Mouse (Mus musculus): ENCODE results near the gene Nos3. TPM values are rescaled to one million over a fixed set of nuclear protein-coding genes. Genes with fewer than 3 reads are reported as not detected.

The Nos3 gene
- polyA plus RNA-seq, 1 experiment from 2014 or later: 9.8 TPM

DNA sequence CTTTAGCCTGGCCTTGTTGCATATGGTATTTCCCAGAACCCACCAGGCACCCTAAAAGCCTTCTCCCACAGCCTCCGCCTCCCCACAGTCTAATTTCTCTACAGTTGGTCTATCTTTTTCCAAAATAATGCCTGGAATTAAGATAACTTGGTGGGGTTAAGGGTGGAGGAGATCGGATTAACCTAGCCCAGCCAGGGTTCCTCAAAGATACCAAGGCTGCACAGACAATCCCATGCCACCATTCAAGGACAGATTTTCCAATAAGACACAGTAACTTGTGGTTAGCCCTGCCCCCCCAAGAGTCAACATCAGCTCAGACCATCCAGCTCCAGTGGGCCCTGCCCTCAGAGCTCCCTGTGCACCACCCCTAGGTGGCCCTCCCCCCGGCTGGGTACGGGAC, 15.9 kb downstream of the Nos3 start:
- 95% methylated on average over 4 of the region's 4 CpGs for WGBS

GRCm38 (mm10) chr5:24381486-24381885, 16.9 kb downstream of the Nos3 start:
- Histone ChIP-seq H3K27me3 (peaks cover 22% of the 10 kb centered on the region), H3K27ac (no peak overlapping the region), H3K4me1 (replicated peaks) (peaks cover 24% of the 10 kb centered on the region), H3K9me3 (no peaks in the 10 kb centered on the region), H3K36me3 (no peaks in the 10 kb centered on the region), H3K4me2 (no peak overlapping the region), H3K9ac (no peak overlapping the region), H3K4me3 (no peak overlapping the region)
- ATAC-seq (ENCODE audit: low FRiP score): no peak
- 78% methylated on average over 6 of the region's 6 CpGs for WGBS

More for the DNA sequence above, 15.9 kb downstream of the Nos3 start:
- Histone ChIP-seq H3K9me3 (no peaks in the 10 kb centered on the region), H3K27me3 (peaks cover 12% of the 10 kb centered on the region), H3K9ac (no peak overlapping the region), H3K27ac (no peak overlapping the region), H3K36me3 (no peaks in the 10 kb centered on the region), H3K4me2 (no peak overlapping the region), H3K4me1 (replicated peaks) (peaks cover 24% of the 10 kb centered on the region), H3K4me3 (no peak overlapping the region)
- ATAC-seq (ENCODE audit: low FRiP score): no peak

DNA sequence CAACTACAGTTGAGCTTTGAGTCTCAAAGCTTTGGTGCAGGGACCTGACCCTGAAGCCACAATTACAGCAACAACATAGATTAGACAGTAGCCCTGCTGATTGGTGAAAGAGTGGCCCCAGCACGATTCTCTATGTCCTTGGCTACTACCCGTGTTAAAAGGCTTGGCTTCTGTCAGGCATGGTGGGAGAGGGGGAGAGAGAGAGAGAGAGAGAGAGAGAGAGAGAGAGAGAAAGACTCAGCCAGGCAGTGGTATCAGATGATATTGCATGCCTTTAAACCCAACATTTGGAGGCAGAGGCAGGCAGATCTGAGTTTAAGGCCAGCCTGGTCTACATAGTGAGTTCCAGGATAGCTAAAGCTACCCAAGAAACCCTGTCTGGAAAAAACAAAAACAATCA, 17.4 kb downstream of the Nos3 start:
- H3K27me3 ChIP-seq: peaks cover 27% of the 10 kb centered on the region
- no peak overlapping the region for H3K4me2 ChIP-seq
- H3K27ac ChIP-seq: no peak overlapping the region
- H3K9me3 ChIP-seq: no peaks in the 10 kb centered on the region
- peaks cover 26% of the 10 kb centered on the region for H3K4me1 ChIP-seq (replicated peaks)
- WGBS: 64% methylated on average over 2 of the region's 2 CpGs
- H3K4me3 ChIP-seq: no peak overlapping the region
- ATAC-seq (ENCODE audit: low FRiP score): no peak
- H3K36me3 ChIP-seq: no peaks in the 10 kb centered on the region
- H3K9ac ChIP-seq: no peak overlapping the region

DNA sequence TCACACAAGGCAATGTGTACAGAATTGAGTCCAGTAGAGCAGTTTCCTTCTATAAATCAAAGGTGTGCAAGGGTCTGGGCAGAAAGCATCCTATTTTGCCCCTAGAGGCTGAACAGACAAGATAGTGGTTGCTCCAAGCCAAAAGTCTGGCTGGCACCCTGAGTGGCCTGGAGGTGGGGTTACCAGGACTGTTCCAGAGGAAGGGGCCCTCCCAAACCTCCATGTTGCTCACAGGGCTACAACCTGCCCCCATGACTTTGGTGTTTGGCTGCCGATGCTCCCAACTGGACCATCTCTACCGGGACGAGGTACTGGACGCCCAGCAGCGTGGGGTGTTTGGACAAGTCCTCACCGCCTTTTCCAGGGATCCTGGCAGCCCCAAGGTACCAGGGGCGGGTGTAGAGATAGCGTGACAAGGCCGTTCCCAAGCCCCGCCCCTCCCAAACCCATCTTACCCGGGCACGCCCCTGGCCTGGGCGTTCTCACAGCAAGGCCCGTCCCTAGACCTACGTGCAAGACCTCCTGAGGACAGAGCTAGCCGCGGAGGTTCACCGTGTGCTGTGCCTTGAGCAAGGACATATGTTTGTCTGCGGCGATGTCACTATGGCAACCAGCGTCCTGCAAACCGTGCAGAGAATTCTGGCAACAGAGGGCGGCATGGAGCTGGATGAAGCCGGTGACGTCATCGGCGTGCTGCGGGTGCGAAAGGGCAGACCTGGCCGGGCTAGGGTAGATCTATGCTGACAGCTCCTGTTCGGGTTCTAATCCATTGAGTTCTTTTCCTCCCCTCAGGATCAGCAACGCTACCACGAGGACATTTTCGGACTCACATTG, 18.6 kb downstream of the Nos3 start:
- Histone ChIP-seq H3K36me3 (no peaks in the 10 kb centered on the region), H3K4me2 (peak overlapping the region; percentile 64), H3K27me3 (peaks cover 39% of the 10 kb centered on the region), H3K9ac (peak overlapping the region; percentile 75), H3K4me3 (peak overlapping the region; percentile 46), H3K4me1 (replicated peaks) (peaks cover 38% of the 10 kb centered on the region), H3K27ac (peak overlapping the region; percentile 71), H3K9me3 (no peaks in the 10 kb centered on the region)
- ATAC-seq (ENCODE audit: low FRiP score): peak; percentile 89
- WGBS: under 1% methylated on average over 34 of the region's 34 CpGs

GRCm38 (mm10) chr5:24384407-24384806, 19.8 kb downstream of the Nos3 start:
- ATAC-seq (ENCODE audit: low FRiP score): no peak
- H3K36me3 ChIP-seq: no peaks in the 10 kb centered on the region
- no peak overlapping the region for H3K27ac ChIP-seq
- no peak overlapping the region for H3K9ac ChIP-seq
- H3K4me3 ChIP-seq: no peak overlapping the region
- 70% methylated on average over 6 of the region's 6 CpGs for WGBS
- H3K9me3 ChIP-seq: no peaks in the 10 kb centered on the region
- H3K4me2 ChIP-seq: no peak overlapping the region
- peaks cover 44% of the 10 kb centered on the region for H3K4me1 ChIP-seq (replicated peaks)
- peaks cover 51% of the 10 kb centered on the region for H3K27me3 ChIP-seq

- Histone ChIP-seq H3K4me3 (no peak overlapping the region), H3K9ac (no peak overlapping the region), H3K4me2 (no peak overlapping the region), H3K27me3 (peaks cover 60% of the 10 kb centered on the region), H3K4me1 (replicated peaks) (peaks cover 41% of the 10 kb centered on the region), H3K9me3 (no peaks in the 10 kb centered on the region), H3K27ac (no peak overlapping the region), H3K36me3 (no peaks in the 10 kb centered on the region)
- 93% methylated on average over 5 of the region's 5 CpGs for WGBS
- ATAC-seq (ENCODE audit: low FRiP score): no peak
Measured at GRCm38 (mm10) chr5:24385374-24385773, 20.8 kb downstream of the Nos3 start.

- ATAC-seq (ENCODE audit: low FRiP score): no peak
- no peak overlapping the region for H3K4me2 ChIP-seq
- H3K36me3 ChIP-seq: no peaks in the 10 kb centered on the region
- 81% methylated on average over 10 of the region's 10 CpGs for WGBS
- no peak overlapping the region for H3K27ac ChIP-seq
- no peak overlapping the region for H3K4me3 ChIP-seq
- peaks cover 66% of the 10 kb centered on the region for H3K27me3 ChIP-seq
- H3K4me1 ChIP-seq (replicated peaks): peaks cover 41% of the 10 kb centered on the region
- no peak overlapping the region for H3K9ac ChIP-seq
- H3K9me3 ChIP-seq: no peaks in the 10 kb centered on the region
Measured at GRCm38 (mm10) chr5:24385887-24386550, 21.4 kb downstream of the Nos3 start.

DNA sequence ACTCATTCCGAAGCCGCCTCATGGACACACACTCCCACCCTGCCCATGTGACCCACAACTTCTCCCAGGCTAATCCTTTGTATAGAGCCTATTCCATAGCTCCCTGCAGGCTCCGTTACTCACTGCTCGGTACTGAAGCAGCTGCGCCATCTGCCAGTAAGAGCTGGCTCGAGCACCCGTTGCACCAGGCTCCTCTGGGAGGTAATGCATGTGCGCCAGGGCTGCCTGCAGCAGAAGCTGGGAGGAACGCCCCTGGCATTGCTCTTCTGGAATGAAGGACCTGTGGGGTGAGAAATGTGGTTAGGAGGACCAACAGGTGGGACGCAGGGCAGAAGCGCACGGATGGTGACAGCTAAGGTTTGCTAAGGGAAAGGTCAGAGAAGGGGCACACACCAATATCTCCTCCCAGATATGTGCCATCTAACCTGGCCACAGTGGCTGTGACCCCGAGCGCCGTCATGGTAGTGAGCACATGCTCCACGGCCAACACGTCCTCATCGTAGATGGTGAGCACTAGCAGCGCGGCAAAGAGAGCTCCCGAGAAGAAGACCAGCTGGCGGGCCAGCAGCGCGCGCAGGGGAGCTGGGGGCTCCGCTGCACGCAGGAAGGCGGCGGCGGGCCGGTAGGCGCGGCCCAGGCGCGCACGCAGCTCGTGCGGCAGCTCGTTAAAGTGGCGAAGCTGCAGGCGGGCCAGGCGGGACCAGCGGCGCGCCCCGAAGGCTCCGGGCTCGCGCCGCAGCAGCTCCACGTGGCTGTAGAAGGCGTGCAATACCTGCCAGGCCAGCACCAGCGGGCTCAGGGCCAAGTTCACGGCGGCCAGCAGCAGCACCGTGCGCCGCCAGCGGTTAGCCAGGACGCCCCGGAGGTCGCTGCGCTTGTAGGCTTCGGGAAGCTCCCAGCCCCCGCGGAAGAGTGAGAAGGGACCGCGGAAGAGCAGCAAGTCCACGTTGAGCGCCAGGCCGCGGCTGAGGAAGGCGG, 22.9 kb downstream of the Nos3 start:
- peaks cover 38% of the 10 kb centered on the region for H3K4me1 ChIP-seq (replicated peaks)
- H3K9me3 ChIP-seq: no peaks in the 10 kb centered on the region
- H3K4me3 ChIP-seq: peak overlapping the region; percentile 50
- ATAC-seq (ENCODE audit: low FRiP score): peak; percentile 33
- peak overlapping the region; percentile 76 for H3K9ac ChIP-seq
- no peak overlapping the region for H3K27ac ChIP-seq
- peaks cover 71% of the 10 kb centered on the region for H3K27me3 ChIP-seq
- H3K36me3 ChIP-seq: no peaks in the 10 kb centered on the region
- H3K4me2 ChIP-seq: peak overlapping the region; percentile 95
- under 1% methylated on average over 73 of the region's 73 CpGs for WGBS

DNA sequence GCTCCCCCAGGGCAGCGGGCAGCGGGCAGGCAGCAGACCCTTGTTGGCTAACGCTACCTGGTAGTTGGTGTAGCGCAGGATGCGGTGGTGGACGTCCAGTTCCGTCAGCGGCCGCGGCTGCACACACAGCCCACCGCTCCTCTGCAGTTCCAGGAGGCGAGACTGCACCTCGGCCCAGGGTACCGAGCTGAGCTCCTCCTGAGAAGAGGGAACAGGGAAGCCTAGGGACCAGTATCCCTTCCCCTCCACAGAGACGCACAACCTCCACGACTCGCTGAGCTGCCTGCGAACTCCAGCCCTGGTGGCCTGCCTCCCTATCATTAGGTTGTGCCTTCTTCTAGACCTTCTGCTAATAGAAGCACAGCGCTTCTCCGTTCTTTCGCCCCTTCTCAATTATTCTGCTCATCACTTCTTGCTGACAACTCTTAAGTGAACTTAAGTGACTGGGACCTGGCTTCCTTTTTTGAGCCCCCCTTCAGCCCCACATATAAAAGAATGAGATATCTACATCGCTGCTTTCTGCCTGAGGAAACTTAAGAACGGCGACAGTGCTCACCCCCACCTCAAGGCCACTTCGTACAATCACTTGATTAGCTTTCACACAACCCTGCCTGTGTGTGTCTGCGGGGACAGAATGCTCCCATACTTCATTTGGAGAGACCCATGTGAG, 23.8 kb downstream of the Nos3 start:
- H3K9ac ChIP-seq: peak overlapping the region; percentile 76
- peaks cover 71% of the 10 kb centered on the region for H3K27me3 ChIP-seq
- no peaks in the 10 kb centered on the region for H3K36me3 ChIP-seq
- H3K4me1 ChIP-seq (replicated peaks): peaks cover 30% of the 10 kb centered on the region
- H3K4me3 ChIP-seq: peak overlapping the region; percentile 50
- 25% methylated on average over 26 of the region's 26 CpGs for WGBS
- H3K27ac ChIP-seq: no peak overlapping the region
- H3K9me3 ChIP-seq: no peaks in the 10 kb centered on the region
- ATAC-seq (ENCODE audit: low FRiP score): no peak
- H3K4me2 ChIP-seq: peak overlapping the region; percentile 95

DNA sequence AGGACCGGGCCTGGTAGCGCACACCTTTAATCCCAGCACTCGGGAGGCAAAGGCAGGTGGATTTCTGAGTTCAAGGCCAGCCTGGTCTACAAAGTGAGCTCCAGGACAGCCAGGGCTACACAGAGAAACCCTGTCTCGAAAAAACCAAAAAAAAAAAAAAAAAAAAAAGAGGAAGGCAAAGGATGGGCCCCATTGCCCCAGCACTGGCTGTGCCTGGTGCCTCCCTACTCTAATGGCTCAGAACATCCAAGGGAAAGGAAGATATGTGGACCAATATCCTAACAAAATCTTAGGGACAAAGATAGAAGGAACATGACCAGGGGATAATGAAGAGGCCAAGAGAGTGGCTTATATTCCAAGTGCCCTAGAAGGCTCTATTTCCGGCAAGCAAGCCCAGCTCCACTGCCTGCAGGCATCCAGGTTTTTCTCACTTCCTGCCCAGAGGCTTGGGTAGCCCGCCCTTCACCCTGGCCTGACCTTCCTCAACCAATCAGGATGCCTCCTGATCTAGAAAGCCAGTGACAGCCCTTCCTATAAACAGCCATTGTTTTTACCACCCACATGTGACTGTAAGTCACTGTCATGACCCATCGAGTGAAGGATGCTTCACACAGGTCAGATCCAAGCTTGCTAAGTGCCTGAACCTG, 24.5 kb downstream of the Nos3 start:
- H3K4me2 ChIP-seq: no peak overlapping the region
- ATAC-seq (ENCODE audit: low FRiP score): no peak
- H3K9me3 ChIP-seq: no peaks in the 10 kb centered on the region
- H3K27ac ChIP-seq: no peak overlapping the region
- H3K27me3 ChIP-seq: peaks cover 71% of the 10 kb centered on the region
- 50% methylated on average over 7 of the region's 7 CpGs for WGBS
- no peaks in the 10 kb centered on the region for H3K36me3 ChIP-seq
- H3K4me3 ChIP-seq: no peak overlapping the region
- H3K4me1 ChIP-seq (replicated peaks): peaks cover 29% of the 10 kb centered on the region
- no peak overlapping the region for H3K9ac ChIP-seq

GRCm38 (mm10) chr5:24389658-24390020, 25.0 kb downstream of the Nos3 start:
- no peak for ATAC-seq (ENCODE audit: low FRiP score)
- Histone ChIP-seq H3K9me3 (no peaks in the 10 kb centered on the region), H3K4me3 (no peak overlapping the region), H3K4me2 (no peak overlapping the region), H3K36me3 (no peaks in the 10 kb centered on the region), H3K4me1 (replicated peaks) (peaks cover 26% of the 10 kb centered on the region), H3K9ac (no peak overlapping the region), H3K27me3 (peaks cover 68% of the 10 kb centered on the region), H3K27ac (no peak overlapping the region)
- 78% methylated on average over 4 of the region's 4 CpGs for WGBS
